Mouse (Mus musculus): ENCODE measurements around the gene Map4k2. TPM values are rescaled to one million over a fixed set of nuclear protein-coding genes. Genes with fewer than 3 reads are reported as not detected.
A peak's percentile ranks its signal among the peaks of the same experiment; 100 is the strongest.

The Map4k2 gene
- total RNA-seq, 2 experiments from 2014 or later = 42.6 to 44.3 TPM

- DNase-seq (ENCODE audit: low spot score) = no peak
Observed at GRCm38 (mm10) chr19:6393637-6394036, 52.7 kb downstream of the Map4k2 start.

GRCm38 (mm10) chr19:6396237-6396636 is 55.3 kb downstream of the Map4k2 start:
- DNase-seq (ENCODE audit: low spot score) = no peak
- intact Hi-C loops (cut with DNase I) = loop anchor here (2.0 kb wide), 1 partner anchor 21 kb away; no protein-coding TSS in a partner anchor

More at GRCm38 (mm10) chr19:6393637-6394036, 52.7 kb downstream of the Map4k2 start:
- intact Hi-C loops (cut with DNase I) = no loop called here

- no peak for DNase-seq (ENCODE audit: low spot score)
- intact Hi-C loops (cut with DNase I) = loop anchor here (2.0 kb wide), 1 partner anchor 23 kb away; no protein-coding TSS in a partner anchor
Observed at GRCm38 (mm10) chr19:6397582-6398249, 56.8 kb downstream of the Map4k2 start.

GRCm38 (mm10) chr19:6398447-6399284 is 57.7 kb downstream of the Map4k2 start:
- DNase-seq (ENCODE audit: low spot score) = peak; percentile 79
- intact Hi-C loops (cut with DNase I) = no loop called here

- intact Hi-C loops (cut with DNase I) = loop anchor here (2.0 kb wide), 1 partner anchor 53 kb away; no protein-coding TSS in a partner anchor
- peak; percentile 79 for DNase-seq (ENCODE audit: low spot score)
Observed at GRCm38 (mm10) chr19:6399285-6400095, 58.6 kb downstream of the Map4k2 start, which contains the start of gene Rasgrp2. TSS of gene Rasgrp2 (plus strand) at chr19:6399340.

GRCm38 (mm10) chr19:6400096-6401086 is 59.5 kb downstream of the Map4k2 start:
- DNase-seq (ENCODE audit: low spot score) = no peak
- intact Hi-C loops (cut with DNase I) = loop anchor here (2.0 kb wide), 1 partner anchor 52 kb away; no protein-coding TSS in a partner anchor

- intact Hi-C loops (cut with DNase I) = loop anchor here (2.0 kb wide), 1 partner anchor 52 kb away; no protein-coding TSS in a partner anchor
- peak; percentile 73 for DNase-seq (ENCODE audit: low spot score)
Observed at GRCm38 (mm10) chr19:6401131-6401815, 60.3 kb downstream of the Map4k2 start.

GRCm38 (mm10) chr19:6401951-6402350 is 61.0 kb downstream of the Map4k2 start:
- DNase-seq (ENCODE audit: low spot score) = no peak
- intact Hi-C loops (cut with DNase I) = loop anchor here (2.0 kb wide), 1 partner anchor 51 kb away; no protein-coding TSS in a partner anchor

- intact Hi-C loops (cut with DNase I) = no loop called here
- no peak for DNase-seq (ENCODE audit: low spot score)
Observed at GRCm38 (mm10) chr19:6403869-6404268, 62.9 kb downstream of the Map4k2 start.

Small RNA genes within 50 kb of the gene (microRNA-seq; reads per million reads assigned to microRNA genes)
- gene Mir6989 = 1.1 reads per million

Other genes with a start within 250 kb of the Map4k2 start
- not detected for gene AC131692.1, start 246.7 kb upstream of the Map4k2 start, total RNA-seq (2021)
- gene Naaladl1, start 235.4 kb upstream of the Map4k2 start, total RNA-seq (2021) = not detected
- gene Sac3d1, start 222.5 kb upstream of the Map4k2 start, total RNA-seq (2021) = 1 to 10 TPM; 7.9 to 8.5 TPM
- gene Snx15, start 212.8 kb upstream of the Map4k2 start, total RNA-seq (2021) = 10 to 100 TPM; 13.7 to 15.1 TPM
- gene Batf2, start 200.2 kb upstream of the Map4k2 start, total RNA-seq (2021) = under 1 TPM; 0.78 to 0.87 TPM
- gene Arl2, start 199.6 kb upstream of the Map4k2 start, total RNA-seq (2021) = 10 to 100 TPM; 54.4 to 58.4 TPM
- not detected for gene Majin, start 156.7 kb upstream of the Map4k2 start, total RNA-seq (2021)
- not detected for gene Gpha2, start 114.8 kb upstream of the Map4k2 start, total RNA-seq (2021)
- 10 to 100 TPM; 33.6 to 38.0 TPM for gene Ppp2r5b, start 105.3 kb upstream of the Map4k2 start, total RNA-seq (2021)
- 10 to 100 TPM; 22.0 to 22.2 TPM for gene Atg2a, start 99.5 kb upstream of the Map4k2 start, total RNA-seq (2021)
- gene Ehd1, start 64.4 kb upstream of the Map4k2 start, total RNA-seq (2021) = 100 to 1,000 TPM; 119 to 139 TPM
- gene Cdc42bpg, start 34.7 kb upstream of the Map4k2 start, total RNA-seq (2021) = 10 to 100 TPM in 1 of 2 experiments, 1 to 10 TPM in 1; 9.4 to 12.0 TPM
- gene Men1, start 6.2 kb upstream of the Map4k2 start, total RNA-seq (2021) = 10 to 100 TPM; 12.4 to 14.5 TPM
- gene Sf1, start 22.6 kb downstream of the Map4k2 start, total RNA-seq (2021) = 10 to 100 TPM; 76.1 to 88.8 TPM
- gene Pygm, start 43.3 kb downstream of the Map4k2 start, total RNA-seq (2021) = 1,000 to 10,000 TPM; 1,128 to 1,145 TPM
- gene Rasgrp2, start 58.2 kb downstream of the Map4k2 start, total RNA-seq (2021) = 10 to 100 TPM; 43.2 to 55.2 TPM
- 1 to 10 TPM; 3.4 to 4.4 TPM for gene Nrxn2, start 77.6 kb downstream of the Map4k2 start, total RNA-seq (2021)
- not detected for gene Slc22a12, start 201.9 kb downstream of the Map4k2 start, total RNA-seq (2021)